Mouse (Mus musculus): ENCODE measurements around the gene Gfer. TPM values are rescaled to one million over a fixed set of nuclear protein-coding genes. Genes with fewer than 3 reads are reported as not detected.
"Not testable (repeated sequence)": the region's sequence is repeated elsewhere in the genome, so short reads cannot be mapped to it uniquely, and the experiment has no call there.

The Gfer gene
- polyA plus RNA-seq, 1 experiment from 2014 or later = 48.4 TPM

DNA sequence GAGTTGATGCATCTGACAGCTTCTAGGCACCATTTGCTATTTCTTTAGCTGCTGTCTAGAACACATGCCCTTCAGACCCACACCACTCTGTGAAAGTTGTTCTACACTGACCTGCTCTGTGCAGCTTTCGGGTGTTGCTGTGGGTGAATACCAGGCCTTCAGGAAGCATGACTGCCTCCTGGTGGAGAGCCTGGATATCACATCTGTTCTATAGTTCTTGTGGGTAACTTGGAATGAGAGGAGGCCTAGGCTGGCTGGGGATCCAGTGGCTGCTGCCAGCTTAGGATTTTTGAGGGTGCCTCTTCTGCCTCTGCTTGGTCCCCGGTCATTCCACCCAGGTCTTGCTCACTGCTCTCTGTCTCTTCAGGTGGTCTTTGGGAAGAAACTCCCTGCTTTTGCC, 19.8 kb downstream of the Gfer start:
- H3K4me1 ChIP-seq = peaks cover 12% of the 10 kb centered on the region
- no peak overlapping the region for H3K4me3 ChIP-seq
- H3K36me3 ChIP-seq = peaks cover 57% of the 10 kb centered on the region
- H3K9ac ChIP-seq (replicated peaks) = no peak overlapping the region
- H3K9me3 ChIP-seq = no peaks in the 10 kb centered on the region
- no peak overlapping the region for H3K27ac ChIP-seq (replicated peaks)
- no peaks in the 10 kb centered on the region for H3K27me3 ChIP-seq
- no peak for ATAC-seq (ENCODE audit: low FRiP score, low read depth)
- H3K4me2 ChIP-seq (replicated peaks) = no peak overlapping the region
- WGBS = 61% methylated on average over 2 of the region's 2 CpGs

DNA sequence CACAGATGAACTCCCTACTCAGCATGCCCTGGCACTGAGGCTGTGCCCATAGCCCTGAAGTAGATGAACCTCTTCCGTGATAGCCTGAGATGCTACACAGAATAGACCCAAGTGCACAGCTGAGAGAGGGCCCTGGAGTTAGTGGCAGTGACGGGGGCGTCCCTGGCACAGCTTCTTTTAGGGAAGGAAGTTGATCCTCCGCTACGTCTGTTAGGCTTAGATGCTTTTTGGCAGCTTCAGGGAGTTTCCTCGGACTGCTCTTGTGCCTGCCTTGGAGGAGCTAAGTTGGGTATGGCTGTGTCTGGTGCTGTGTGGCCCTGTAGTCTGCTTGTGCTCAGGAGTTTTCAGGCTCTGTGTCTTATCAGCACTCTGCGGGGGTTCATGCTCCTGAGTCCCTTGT, 21.7 kb downstream of the Gfer start:
- no peak overlapping the region for H3K9ac ChIP-seq (replicated peaks)
- 89% methylated on average over 7 of the region's 7 CpGs for WGBS

DNA sequence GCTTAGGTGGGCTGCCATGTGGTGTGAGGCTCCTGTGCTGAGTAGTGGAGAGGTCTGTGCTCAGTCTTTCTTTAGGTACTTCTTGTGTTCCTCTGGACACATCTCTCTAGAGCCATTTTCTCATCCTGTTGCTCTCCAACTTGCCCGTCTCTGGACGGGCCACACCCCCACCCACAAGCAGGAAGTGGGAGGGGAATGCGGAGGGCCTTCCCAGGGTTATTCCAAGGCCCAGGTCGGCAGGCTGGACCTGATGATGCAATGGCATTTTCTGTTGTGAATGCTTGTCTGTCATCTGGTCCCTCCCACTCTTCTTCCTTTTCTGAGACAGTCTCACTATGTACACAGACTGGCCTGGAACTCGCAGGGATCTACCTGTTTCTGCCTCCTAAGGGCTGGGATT, 23.8 kb downstream of the Gfer start:
- Histone ChIP-seq H3K4me1 (peaks cover 31% of the 10 kb centered on the region), H3K4me2 (replicated peaks) (peak overlapping the region; percentile 19; the same call in 1 of the 2 replicates), H3K36me3 (peaks cover 17% of the 10 kb centered on the region), H3K4me3 (no peak overlapping the region), H3K9me3 (no peaks in the 10 kb centered on the region), H3K27me3 (no peaks in the 10 kb centered on the region), H3K27ac (replicated peaks) (no peak overlapping the region), H3K9ac (replicated peaks) (no peak overlapping the region)
- WGBS = 45% methylated on average over 5 of the region's 5 CpGs
- no peak for ATAC-seq (ENCODE audit: low FRiP score, low read depth)

More for the DNA sequence above, 21.7 kb downstream of the Gfer start:
- Histone ChIP-seq H3K36me3 (peaks cover 38% of the 10 kb centered on the region), H3K27me3 (no peaks in the 10 kb centered on the region), H3K4me3 (no peak overlapping the region), H3K9me3 (no peaks in the 10 kb centered on the region), H3K4me1 (peaks cover 24% of the 10 kb centered on the region), H3K4me2 (replicated peaks) (no peak overlapping the region), H3K27ac (replicated peaks) (no peak overlapping the region)
- no peak for ATAC-seq (ENCODE audit: low FRiP score, low read depth)

DNA sequence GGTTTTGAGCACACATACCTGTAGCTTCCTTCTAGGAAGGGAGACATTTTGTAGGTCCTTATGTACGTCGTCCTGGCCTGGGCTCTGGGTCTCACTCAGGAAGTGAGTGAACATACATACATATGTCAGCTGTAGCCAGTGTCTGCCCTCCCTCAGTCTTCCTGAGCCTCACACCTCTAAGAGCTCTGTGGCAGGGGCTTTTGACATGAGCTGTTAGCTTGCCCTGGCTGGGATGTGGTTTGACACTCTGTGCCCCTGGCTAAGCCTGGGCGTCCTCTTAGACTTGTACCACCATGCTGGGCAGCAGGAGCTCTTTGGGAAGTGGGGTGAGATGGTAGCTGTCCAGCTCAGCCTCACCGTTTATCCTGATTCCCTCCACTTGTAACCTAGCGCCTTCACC, 24.6 kb downstream of the Gfer start:
- no peaks in the 10 kb centered on the region for H3K9me3 ChIP-seq
- WGBS = 72% methylated on average over 5 of the region's 5 CpGs
- peaks cover 31% of the 10 kb centered on the region for H3K4me1 ChIP-seq
- no peak overlapping the region for H3K4me3 ChIP-seq
- H3K4me2 ChIP-seq (replicated peaks) = peak overlapping the region; percentile 86
- H3K27ac ChIP-seq (replicated peaks) = no peak overlapping the region
- no peaks in the 10 kb centered on the region for H3K27me3 ChIP-seq
- ATAC-seq (ENCODE audit: low FRiP score, low read depth) = no peak
- 0 out of 2 replicates have a peak, but pooled peaks cover 9% of the 10 kb centered on the region for H3K36me3 ChIP-seq
- peak overlapping the region; percentile 39 for H3K9ac ChIP-seq (replicated peaks)

DNA sequence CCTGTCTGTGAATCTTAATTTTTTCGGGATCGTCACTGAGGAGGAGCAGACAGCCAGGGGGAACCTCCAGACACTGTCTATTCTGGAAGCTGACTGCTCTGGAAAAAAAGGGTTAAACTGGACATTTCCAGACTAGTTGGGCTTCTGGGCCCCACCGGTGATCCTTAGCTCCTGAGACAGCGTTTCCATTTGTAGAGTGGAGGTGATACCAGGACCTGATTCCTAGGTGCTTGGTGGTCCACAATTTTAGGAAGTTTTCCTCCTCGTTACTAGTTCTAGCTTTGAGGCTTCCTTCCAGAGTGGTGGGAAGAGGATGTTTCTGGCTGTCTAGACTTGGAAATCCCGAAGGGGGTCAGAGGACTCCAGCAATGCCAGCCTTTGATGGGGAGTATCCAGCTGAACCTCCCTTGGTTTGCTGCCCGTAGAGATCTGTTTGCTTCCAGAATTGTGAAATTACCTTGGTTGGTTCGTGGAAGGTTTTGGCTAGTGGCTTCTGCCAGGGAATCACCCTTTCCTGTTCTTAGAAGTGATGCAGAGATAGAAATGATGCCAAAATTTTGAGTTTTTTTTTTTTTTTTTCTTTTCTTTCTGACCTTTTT, 25.6 kb downstream of the Gfer start:
- peak overlapping the region; percentile 98 for H3K4me3 ChIP-seq
- no peaks in the 10 kb centered on the region for H3K27me3 ChIP-seq
- ATAC-seq (ENCODE audit: low FRiP score, low read depth) = no peak
- H3K9me3 ChIP-seq = no peaks in the 10 kb centered on the region
- 14% methylated on average over 8 of the region's 8 CpGs for WGBS
- peak overlapping the region; percentile 86 for H3K4me2 ChIP-seq (replicated peaks)
- 0 out of 2 replicates have a peak, but pooled peaks cover 8% of the 10 kb centered on the region for H3K36me3 ChIP-seq
- H3K4me1 ChIP-seq = peaks cover 31% of the 10 kb centered on the region
- peak overlapping the region; percentile 96 for H3K9ac ChIP-seq (replicated peaks)
- H3K27ac ChIP-seq (replicated peaks) = peak overlapping the region; percentile 84; the same call in 1 of the 2 replicates

DNA sequence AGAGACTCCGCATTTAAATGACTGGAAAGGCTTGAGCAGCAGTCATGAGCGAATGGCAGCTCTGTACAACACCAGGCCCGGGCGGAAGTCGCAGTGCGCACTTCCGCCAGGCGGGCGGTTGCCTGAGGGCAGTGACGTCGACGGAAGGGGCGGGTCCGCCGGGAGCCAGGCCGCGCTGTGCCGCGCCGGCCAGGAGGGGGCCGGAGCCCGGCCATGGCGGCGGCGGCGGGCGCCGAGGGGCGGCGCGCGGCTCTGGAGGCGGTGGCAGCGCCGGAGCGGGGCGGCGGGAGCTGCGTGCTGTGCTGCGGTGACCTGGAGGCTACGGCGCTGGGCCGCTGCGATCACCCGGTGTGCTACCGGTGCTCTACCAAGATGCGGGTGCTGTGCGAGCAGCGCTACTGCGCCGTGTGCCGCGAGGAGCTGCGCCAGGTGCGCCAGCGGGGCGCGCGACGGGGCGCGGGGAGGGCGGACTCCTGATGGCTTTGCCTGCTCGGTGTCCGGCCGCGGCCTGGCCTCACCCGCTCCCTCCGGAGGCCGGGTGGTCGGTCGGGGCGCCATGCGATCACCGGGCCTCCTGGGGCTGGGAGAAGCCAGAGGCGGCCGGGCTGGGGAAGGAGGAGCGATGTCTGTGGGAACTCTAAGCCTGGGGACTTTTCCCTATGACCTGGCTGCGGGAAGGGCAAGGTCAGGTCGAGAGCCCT, 26.3 kb downstream of the Gfer start, which contains the start of gene Zfp598:
Zfp598 (plus strand) TSS at position 143 of the 701 bp plus-strand sequence.
- H3K4me1 ChIP-seq = peaks cover 31% of the 10 kb centered on the region
- WGBS = under 1% methylated on average over 79 of the region's 80 CpGs
- peak within 1 kb of the TSS; percentile 86 for H3K4me2 ChIP-seq (replicated peaks)
- no peaks in the 10 kb centered on the region for H3K9me3 ChIP-seq
- H3K36me3 ChIP-seq = 0 out of 2 replicates have a peak, but pooled peaks cover 8% of the 10 kb centered on the region
- peak; percentile 97 for ATAC-seq (ENCODE audit: low FRiP score, low read depth)
- no peaks in the 10 kb centered on the region for H3K27me3 ChIP-seq
- peak within 1 kb of the TSS; percentile 84 for H3K27ac ChIP-seq (replicated peaks)
- peak within 1 kb of the TSS; percentile 96 for H3K9ac ChIP-seq (replicated peaks)
- peak within 1 kb of the TSS; percentile 98 for H3K4me3 ChIP-seq

DNA sequence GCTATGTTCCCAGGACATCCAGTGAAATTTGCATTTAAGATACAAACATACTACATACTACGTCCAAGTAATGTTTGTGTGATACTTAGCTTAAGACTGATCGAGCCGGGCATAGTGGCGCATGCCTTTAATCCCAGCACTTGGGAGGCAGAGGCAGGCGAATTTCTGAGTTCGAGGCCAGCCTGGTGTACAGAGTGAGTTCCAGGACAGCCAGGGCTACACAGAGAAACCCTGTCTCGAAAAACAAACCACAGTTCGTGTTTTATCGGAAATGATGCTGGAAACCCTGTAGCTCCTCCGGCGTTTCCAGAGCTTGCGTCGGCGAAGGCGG, 26.8 kb downstream of the Gfer start:
- Histone ChIP-seq H3K4me2 (replicated peaks) (peak overlapping the region; percentile 86), H3K4me3 (peak overlapping the region; percentile 98), H3K27ac (replicated peaks) (peak overlapping the region; percentile 68), H3K4me1 (peaks cover 31% of the 10 kb centered on the region), H3K9ac (replicated peaks) (peak overlapping the region; percentile 96)
- H3K27me3 ChIP-seq, H3K9me3 ChIP-seq, H3K36me3 ChIP-seq: not testable (repeated sequence)
- WGBS = 12% methylated on average over 15 of the region's 15 CpGs
- peak; percentile 55 for ATAC-seq (ENCODE audit: low FRiP score, low read depth)

DNA sequence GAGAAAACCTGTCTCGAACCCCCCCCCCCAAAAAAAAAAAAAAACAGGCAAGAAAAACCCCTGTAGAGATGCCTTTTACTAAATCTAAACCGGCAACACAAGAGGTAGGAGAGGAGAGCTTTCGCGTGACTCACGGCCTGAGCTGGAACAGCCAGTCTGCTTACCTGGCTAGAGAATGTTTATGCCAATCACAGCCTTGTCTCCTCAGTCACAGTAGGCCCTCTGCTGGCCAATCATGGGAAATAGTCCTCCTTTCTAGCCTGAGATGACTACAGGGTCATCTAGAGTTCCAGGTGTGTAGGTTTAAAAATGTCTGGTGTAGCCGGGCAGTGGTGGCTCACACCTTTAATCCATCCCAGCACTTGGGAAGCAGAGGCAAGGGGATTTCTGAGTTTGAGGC, 28.5 kb downstream of the Gfer start:
- Histone ChIP-seq H3K27ac (replicated peaks) (no peak overlapping the region), H3K4me1 (peaks cover 31% of the 10 kb centered on the region), H3K36me3 (no peaks in the 10 kb centered on the region), H3K4me2 (replicated peaks) (no peak overlapping the region), H3K4me3 (no peak overlapping the region), H3K9ac (replicated peaks) (no peak overlapping the region), H3K9me3 (no peaks in the 10 kb centered on the region), H3K27me3 (no peaks in the 10 kb centered on the region)
- ATAC-seq (ENCODE audit: low FRiP score, low read depth) = no peak
- 38% methylated on average over 6 of the region's 6 CpGs for WGBS

DNA sequence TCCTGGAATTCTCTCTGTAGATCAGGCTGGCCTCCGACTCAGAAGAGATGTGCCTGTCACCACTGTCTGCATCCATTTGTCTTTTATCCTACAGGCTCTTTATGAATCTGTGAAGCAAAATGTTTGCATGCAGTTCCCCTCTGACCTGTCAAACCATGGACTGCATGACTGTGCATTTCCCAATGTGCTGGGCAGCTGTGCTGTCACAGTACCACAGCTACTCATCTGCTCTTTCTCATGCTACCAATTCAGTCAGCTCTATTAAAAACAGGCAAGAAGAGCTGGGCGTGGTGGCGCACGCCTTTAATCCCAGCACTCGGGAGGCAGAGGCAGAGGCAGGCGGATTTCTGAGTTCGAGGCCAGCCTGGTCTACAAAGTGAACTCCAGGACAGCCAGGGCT, 28.9 kb downstream of the Gfer start:
- H3K9me3 ChIP-seq; H3K4me3 ChIP-seq; H3K9ac ChIP-seq (replicated peaks); H3K4me2 ChIP-seq (replicated peaks); H3K27me3 ChIP-seq; ATAC-seq (ENCODE audit: low FRiP score, low read depth); H3K27ac ChIP-seq (replicated peaks); H3K36me3 ChIP-seq: not testable (repeated sequence)
- peaks cover 27% of the 10 kb centered on the region for H3K4me1 ChIP-seq
- WGBS = 67% methylated on average over 7 of the region's 7 CpGs

DNA sequence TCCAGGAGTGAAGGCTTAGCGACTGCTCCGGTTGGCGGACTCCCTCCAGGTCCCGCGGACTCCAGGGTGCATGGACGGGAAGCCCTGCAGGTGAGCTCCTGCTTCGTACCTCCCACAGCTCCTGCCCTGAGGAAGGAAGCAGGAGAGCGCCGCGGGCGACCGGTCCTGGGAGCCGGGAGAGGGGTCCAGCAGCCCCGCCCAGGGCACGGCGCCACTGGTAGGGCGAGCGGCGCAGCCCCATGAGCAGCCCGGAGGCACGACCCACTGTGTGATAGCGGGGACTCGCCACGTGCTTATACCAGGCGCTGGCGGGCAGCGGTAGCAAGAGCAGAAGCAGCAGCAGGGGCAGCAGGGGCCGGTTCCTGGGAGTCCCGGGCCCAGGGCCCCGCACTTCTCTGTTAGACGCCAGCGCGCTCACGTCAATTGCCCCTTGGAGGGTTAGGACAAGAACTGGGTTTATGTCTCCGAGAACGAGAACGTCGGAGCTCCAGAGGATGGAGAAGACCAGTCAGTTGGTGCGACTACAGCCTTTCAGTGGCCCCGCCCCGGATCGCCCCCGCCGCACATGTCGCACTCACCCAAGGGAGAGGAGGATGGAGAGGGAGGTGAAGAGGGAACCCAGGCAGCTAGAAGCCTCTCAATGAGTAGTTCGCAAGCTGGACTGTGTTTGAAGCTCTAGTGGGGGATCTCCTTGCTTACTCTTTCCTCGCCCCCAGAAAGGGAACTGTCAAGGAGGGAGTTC, 37.8 kb downstream of the Gfer start, which contains the start of gene Npw:
Npw (minus strand) TSS at position 441 of the 742 bp plus-strand sequence.
- 1% methylated on average over 47 of the region's 47 CpGs for WGBS

DNA sequence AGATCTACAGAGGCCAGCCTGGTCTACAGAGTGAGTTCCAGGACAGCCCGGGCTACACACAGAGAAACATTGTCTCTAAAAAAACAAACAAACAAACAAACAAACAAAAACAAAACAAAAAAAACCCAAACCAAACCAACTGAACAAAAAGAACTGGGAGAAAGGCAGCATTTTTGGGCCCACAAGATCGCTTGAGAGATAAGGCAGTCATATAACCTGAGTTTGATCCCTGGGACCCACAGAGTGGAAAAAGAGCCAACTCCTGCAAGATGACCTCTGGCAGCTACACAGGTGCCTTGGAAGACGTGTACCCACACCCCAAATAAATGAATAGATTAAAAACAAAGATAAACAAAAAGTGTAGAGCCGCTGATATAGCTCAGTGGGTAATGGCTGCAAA, 41.0 kb downstream of the Gfer start:
- Histone ChIP-seq H3K4me1 (peaks cover 24% of the 10 kb centered on the region), H3K4me3 (no peak overlapping the region), H3K9me3 (no peaks in the 10 kb centered on the region), H3K27ac (replicated peaks) (no peak overlapping the region), H3K9ac (replicated peaks) (no peak overlapping the region), H3K27me3 (peaks cover 72% of the 10 kb centered on the region), H3K4me2 (replicated peaks) (no peak overlapping the region), H3K36me3 (no peaks in the 10 kb centered on the region)
- 84% methylated on average over 4 of the region's 4 CpGs for WGBS
- ATAC-seq (ENCODE audit: low FRiP score, low read depth) = no peak

More for the DNA sequence above, 37.8 kb downstream of the Gfer start, which contains the start of gene Npw:
- peak within 1 kb of the TSS; percentile 39 for H3K4me3 ChIP-seq
- no peaks in the 10 kb centered on the region for H3K36me3 ChIP-seq
- H3K9ac ChIP-seq (replicated peaks) = peak within 1 kb of the TSS; percentile 54
- H3K9me3 ChIP-seq = no peaks in the 10 kb centered on the region
- peaks cover 16% of the 10 kb centered on the region for H3K4me1 ChIP-seq
- no peak within 1 kb of the TSS for H3K27ac ChIP-seq (replicated peaks)
- peak; percentile 41; the same call in 1 of the 2 replicates for ATAC-seq (ENCODE audit: low FRiP score, low read depth)
- peak within 1 kb of the TSS; percentile 67 for H3K4me2 ChIP-seq (replicated peaks)
- peaks cover 53% of the 10 kb centered on the region for H3K27me3 ChIP-seq

Data from midbrain, embryonic 12.5 days (tissue).